Mouse (Mus musculus) spleen, adult 12 weeks (tissue): ENCODE results near the gene Elobl.

ENCODE experiments used
- DNase-seq: peaks from one replicate; pipeline ENCODE4 v3.0.0; 2022; ENCODE audit warnings: low spot score

Elobl gene

GRCm38 (mm10) chr11:88986616-88987015 is 19.9 kb upstream of the Elobl start:
- no peak for DNase-seq

GRCm38 (mm10) chr11:88981337-88981736 is 14.6 kb upstream of the Elobl start:
- no peak for DNase-seq

GRCm38 (mm10) chr11:88977188-88977587 is 10.5 kb upstream of the Elobl start:
- DNase-seq = no peak

- DNase-seq = no peak
These were observed 9.6 kb upstream of the Elobl start for GRCm38 (mm10) chr11:88976320-88976719.

GRCm38 (mm10) chr11:88973776-88974701 is 7.3 kb upstream of the Elobl start:
- DNase-seq = peak; percentile 78

GRCm38 (mm10) chr11:88970202-88970732 is 3.5 kb upstream of the Elobl start, which contains the start of gene Coil:
TSS of gene Coil (plus strand) at chr11:88970252.
- DNase-seq = peak; percentile 26

GRCm38 (mm10) chr11:88958851-88959250 is 7.9 kb downstream of the Elobl start:
- no peak for DNase-seq

GRCm38 (mm10) chr11:88955217-88955969 is 11.3 kb downstream of the Elobl start, which contains the start of gene Scpep1:
TSS of gene Scpep1 (minus strand) at chr11:88955465.
- peak; percentile 94 for DNase-seq

- DNase-seq = peak; percentile 19
These were observed 11.9 kb downstream of the Elobl start for GRCm38 (mm10) chr11:88954803-88955202.

GRCm38 (mm10) chr11:88953582-88953981 is 13.1 kb downstream of the Elobl start:
- DNase-seq = no peak

GRCm38 (mm10) chr11:88952117-88952516 is 14.6 kb downstream of the Elobl start:
- no peak for DNase-seq

- DNase-seq = no peak
These were observed 15.2 kb downstream of the Elobl start for GRCm38 (mm10) chr11:88951576-88951975.

- DNase-seq = no peak
These were observed 16.0 kb downstream of the Elobl start for GRCm38 (mm10) chr11:88950640-88951250.

GRCm38 (mm10) chr11:88949802-88950639 is 16.7 kb downstream of the Elobl start:
- no peak for DNase-seq

- DNase-seq = no peak
These were observed 17.8 kb downstream of the Elobl start for GRCm38 (mm10) chr11:88948896-88949295.

- no peak for DNase-seq
These were observed 20.7 kb downstream of the Elobl start for GRCm38 (mm10) chr11:88945971-88946585.

- no peak for DNase-seq
These were observed 25.2 kb downstream of the Elobl start for GRCm38 (mm10) chr11:88941489-88941888.

GRCm38 (mm10) chr11:88939634-88940033 is 27.1 kb downstream of the Elobl start:
- no peak for DNase-seq

- no peak for DNase-seq
These were observed 28.0 kb downstream of the Elobl start for GRCm38 (mm10) chr11:88938770-88939169.

GRCm38 (mm10) chr11:88937886-88938285 is 28.8 kb downstream of the Elobl start:
- DNase-seq = no peak
